Mouse (Mus musculus): ENCODE measurements around the gene Nos1ap.

Nos1ap gene

DNA sequence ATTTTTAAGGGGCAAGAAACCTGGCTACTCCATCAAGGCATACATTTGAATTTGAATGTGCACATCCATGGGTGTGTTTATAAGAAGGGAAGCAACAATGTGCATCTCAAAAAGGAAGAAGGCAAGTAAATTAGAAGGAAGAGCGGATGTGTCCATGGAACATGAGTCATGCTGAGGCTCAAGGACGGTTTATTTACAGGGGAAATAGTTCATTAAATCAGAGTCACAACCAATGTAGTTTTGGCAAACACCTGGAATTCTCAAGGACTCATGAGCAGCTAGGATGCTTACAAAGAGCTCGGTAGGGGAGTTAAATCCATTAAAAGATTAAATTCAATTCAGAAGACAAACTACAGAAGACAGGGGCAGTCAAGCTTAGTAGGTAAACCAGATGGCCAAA is 169.7 kb downstream of the Nos1ap start:
- no peak for DNase-seq (ENCODE audit: low spot score in 2 of 2)

DNA sequence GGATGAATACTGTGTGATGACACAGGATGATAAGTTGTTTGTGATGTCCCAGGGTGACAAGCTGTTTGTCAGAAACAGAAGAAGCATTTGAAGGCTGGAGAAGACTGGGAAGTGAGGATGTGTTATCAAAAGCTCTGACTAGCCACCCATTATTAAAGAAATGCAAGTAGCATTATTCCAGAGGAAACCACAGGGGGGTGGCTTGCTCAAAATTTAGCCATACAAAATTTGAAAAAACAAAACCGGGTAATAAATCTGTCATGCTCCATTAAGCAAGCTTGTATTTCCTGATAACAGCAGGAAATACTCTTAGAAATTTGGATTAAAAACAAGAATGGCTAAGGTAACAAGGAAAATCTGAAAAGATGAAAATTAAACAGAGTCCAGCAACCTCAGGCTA is 171.5 kb downstream of the Nos1ap start:
- no peak for DNase-seq (ENCODE audit: low spot score in 2 of 2)

DNA sequence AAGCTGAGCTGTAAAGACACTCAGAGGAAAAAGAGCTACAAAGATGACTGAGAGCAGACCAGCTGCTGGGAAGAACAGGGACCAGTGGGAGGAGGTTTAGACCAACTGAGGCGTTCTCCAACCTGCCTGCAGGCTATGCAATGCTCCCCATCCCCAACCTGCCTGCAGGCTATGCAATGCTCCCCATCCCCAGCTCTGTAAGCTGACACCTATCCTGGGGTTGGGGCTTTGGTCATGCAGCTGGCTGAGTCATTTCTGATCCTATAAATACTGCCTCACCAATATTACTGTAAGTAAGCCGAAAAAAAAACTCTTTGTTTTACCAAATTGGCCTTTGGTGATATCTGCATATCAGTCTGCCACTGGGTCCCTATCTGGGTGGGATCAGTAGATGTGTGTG is 172.7 kb downstream of the Nos1ap start:
- no peak for DNase-seq (ENCODE audit: low spot score in 2 of 2)

DNA sequence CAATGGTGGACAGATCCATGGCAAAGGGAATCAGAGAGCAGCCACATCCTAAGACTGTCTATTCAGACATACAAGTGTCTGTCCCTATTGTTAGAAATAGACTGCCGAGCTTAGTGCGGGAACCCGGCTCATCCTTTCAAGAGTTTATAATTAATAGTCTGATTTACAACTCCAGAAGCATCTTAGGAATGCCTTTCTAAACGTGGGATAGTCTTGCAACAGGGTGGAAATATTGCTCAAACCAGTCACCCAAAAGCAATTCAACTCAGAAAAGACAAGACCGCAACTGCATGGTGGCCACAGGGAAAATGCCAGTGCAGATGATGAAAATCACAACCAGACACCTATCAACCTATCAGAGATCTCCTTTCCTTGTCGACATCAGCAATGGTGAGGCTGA is 173.5 kb downstream of the Nos1ap start:
- no peak for DNase-seq (ENCODE audit: low spot score in 2 of 2)

DNA sequence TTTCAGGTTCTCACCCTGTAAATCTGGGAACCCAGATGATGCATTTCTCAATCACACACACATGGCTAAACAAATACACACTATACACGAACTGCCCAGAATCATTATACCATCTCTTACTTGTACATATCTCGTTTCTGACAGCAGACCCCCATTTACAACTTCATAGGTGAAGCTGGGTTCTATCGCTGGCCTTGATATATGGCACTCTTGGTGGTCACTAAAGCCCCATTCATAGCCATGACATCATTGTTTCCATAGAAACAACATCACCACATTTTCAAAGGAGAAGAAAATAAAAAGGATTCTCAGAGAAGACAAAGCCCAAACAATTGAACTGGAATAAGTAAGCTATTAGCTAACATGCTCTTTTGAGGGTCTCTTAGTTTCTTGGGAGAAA is 174.3 kb downstream of the Nos1ap start:
- DNase-seq (ENCODE audit: low spot score in 2 of 2) = no peak

DNA sequence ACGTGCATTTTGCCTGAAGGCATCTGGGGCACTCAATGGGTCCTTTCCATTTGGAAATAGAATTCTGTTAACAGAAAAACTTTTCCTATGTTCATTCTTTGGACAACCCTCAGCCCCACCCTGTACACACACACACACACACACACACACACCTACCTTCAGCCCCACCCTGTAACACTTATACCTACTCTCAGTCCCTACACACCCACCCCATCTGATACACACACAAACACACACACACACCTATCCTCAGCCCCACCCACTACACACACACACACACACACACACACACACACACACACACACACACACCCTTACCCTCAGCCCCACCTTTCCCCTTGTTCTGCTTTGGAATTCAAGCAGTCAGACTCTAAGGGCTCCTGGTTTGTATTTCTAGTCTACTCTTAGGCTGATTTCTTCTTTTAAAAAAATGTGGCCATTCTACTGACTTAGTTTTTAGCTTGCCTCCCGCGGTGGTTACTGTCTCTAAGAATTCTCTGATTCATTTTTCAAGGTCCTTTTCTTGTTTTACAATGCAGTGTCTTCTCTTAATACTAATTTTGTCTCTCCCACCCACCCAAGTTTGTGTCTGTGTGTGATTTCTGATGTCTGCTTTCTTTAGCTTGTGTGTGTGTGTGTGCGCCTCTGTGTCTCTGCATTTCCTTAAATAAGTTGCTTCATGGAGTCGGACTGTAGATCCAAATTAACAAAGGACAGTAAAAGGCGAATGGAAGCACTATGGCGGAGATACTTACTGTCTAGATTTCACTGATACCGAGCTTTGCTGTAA is 179.1 kb downstream of the Nos1ap start:
- DNase-seq (ENCODE audit: low spot score in 2 of 2) = no peak

DNA sequence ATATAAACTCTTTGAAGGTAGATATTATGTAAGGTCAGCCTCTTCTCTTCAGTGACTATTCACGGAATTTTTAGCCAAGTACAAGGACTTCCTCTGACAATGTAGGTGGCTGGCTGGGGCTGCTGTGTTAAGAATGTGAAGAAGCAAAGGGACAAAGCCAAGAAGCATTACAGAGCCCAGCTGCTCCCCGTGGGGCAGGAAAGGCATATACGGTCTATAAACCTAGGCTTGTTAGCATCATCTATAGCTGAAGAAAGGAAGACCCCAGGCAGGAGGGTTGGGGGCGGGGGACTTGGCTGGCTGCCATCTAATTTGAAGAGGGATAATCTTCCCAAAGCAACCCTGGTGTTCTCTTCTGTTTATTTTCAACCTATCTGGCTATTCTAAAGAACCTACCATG is 180.6 kb downstream of the Nos1ap start:
- peak in 1 of 2 experiments; percentile 56 for DNase-seq (ENCODE audit: low spot score in 2 of 2)

DNA sequence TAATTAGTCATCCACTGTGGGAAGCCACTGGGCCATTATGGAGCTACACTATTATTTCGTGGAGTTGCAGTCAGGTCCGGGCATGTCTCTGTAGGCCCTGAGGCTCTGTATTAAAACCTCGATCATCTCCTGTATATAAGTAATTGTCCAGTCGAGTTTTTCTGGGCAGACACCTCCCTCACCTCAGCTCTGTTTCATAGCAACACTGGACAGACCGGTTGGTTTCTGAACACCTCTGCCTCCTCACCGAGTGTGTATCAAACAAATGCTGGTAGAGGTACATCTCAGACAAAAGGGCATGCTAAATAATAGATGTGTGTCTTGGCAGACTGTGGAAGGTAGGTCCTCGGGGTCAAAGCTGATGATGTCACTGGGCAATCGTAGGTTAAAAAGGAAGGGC is 182.7 kb downstream of the Nos1ap start:
- DNase-seq (ENCODE audit: low spot score in 2 of 2) = no peak

DNA sequence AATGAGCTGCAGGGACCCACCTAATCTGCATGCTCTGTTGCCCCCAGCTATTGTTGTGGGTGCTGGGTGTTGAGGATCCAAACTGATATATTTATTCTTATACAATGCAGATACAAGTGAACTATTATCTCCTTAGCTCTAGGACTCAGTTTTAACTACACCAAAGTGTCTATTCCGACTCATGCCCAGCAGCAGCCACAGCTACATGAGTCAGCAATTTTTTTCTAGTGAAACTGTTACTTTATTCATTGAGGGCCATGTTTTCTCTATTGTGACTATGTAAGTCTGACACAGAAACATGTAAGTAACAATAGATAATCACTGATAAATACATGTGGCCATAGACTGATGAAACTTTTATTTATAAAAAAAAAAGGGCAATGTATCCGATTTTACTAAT is 184.5 kb downstream of the Nos1ap start:
- no peak for DNase-seq (ENCODE audit: low spot score in 2 of 2)

DNA sequence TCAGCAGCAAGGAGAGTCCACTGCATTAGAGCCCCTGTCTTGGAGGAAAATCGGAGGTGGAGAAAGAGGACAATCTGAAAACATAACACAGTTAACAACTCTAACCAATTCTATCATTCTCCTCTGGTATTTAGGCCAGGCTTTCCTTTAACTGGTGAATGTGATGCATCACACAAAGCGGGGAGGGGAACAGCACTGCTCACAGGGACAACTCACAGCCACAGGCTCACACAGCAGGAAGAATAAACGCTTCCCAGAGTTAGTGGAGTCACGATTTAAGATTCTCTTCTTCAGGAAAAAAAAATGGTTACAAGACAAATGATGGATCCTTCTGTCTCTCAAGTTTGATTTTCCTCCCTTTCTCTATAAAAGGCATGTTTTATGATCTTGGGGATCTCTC is 187.0 kb downstream of the Nos1ap start:
- DNase-seq (ENCODE audit: low spot score in 2 of 2) = peak in 1 of 2 experiments; percentile 53

DNA sequence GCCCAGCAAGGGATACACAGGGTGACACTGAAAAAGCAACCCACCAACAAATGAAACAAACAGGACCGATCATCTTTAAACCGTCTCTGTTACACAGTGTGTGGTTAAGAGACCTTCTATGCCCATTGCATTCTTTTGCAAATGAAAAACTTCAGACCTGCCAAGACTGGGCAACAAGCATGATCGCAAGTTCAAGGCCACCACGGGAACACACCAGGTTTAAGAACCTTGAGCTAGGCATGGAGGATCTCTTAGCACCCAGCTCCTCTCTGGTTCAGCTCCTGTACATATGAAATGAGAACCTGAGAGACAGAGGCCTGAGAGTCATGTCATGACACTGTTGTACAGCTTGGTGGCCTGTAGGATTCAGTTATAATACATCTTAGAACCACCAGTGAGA is 190.8 kb downstream of the Nos1ap start:
- no peak for DNase-seq (ENCODE audit: low spot score in 2 of 2)

DNA sequence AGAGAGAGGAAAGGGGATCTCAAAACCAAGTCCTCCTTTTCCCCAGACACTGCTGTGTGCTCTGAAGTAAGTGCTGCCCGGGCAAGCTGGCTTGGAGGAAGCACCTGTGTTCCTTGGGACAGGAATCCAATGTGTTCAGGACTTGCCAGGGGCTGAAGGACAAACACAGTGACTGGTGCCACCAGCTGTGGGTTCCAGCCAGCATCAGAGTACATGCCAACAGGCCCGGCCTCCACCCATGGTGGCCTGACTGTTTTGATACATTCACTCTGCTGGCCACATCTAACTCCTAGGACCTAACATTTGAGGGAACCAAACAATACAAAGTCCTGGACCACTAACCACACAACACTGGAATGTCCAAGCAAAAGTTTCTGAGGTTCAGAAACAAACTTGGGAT is 194.6 kb downstream of the Nos1ap start:
- no peak for DNase-seq (ENCODE audit: low spot score in 2 of 2)

DNA sequence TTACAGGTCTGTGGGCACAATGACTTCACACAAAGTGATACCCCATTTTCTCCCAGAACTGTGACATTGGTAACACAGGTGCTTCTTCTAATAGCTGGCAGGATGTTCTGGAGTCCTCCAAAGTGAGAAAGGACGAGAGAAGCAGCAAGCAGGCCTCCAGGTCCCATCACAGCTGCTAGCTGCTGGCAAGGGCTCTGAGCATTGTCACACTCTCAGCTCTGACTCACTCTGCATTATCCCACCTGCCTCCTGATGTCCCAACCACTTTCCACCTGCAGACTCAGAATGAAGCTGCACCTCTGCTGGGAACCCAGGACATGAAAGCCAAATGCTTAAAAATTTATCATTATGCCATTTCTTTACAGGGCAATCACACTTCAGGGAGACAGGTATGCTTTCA is 195.0 kb downstream of the Nos1ap start:
- no peak for DNase-seq (ENCODE audit: low spot score in 2 of 2)

DNA sequence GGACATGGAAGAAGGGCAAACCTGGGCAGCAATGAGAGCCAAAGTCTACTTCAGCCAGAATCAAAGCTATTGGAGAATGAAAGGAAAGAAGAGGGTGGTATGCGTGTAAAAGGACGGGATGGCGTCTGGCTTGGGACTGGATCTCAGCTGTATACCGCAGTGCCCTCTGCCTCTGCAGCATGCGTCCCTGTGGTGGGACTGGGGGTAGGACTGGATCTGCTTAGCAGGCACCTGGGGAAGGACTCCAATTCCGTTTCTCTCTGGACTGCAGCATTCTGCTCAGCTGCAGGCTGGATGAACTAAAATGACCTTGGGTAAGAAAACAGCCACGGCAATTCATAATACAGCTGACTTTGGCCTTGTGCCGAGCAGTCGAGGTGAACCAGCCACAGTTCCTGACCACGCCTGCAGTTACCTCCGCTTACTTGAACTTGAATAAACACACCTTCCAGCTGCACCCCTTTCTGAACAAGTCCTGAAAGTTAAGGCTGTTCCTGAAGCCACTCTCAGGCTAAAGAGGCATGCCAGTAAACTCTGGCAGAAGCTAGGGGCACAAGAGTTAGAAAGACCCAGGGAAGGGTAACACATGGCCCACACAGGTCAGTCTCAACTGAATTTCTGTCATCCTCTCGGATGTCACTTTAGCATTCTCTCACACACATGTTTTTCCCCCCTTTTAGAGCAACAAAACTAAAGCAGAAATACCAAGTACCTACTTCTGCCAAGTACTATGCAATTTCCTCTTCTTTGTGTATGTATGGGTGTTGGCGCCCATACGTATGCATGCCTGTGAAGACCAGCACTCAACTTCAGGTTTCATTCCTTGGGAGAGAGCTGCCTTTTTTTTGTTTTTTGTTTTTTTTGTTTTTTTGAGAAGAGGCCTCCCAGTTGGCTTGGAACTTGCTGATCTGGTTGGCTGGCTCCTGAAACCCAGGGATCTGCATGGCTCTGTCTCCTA is 196.6 kb downstream of the Nos1ap start:
- no peak for DNase-seq (ENCODE audit: low spot score in 2 of 2)

DNA sequence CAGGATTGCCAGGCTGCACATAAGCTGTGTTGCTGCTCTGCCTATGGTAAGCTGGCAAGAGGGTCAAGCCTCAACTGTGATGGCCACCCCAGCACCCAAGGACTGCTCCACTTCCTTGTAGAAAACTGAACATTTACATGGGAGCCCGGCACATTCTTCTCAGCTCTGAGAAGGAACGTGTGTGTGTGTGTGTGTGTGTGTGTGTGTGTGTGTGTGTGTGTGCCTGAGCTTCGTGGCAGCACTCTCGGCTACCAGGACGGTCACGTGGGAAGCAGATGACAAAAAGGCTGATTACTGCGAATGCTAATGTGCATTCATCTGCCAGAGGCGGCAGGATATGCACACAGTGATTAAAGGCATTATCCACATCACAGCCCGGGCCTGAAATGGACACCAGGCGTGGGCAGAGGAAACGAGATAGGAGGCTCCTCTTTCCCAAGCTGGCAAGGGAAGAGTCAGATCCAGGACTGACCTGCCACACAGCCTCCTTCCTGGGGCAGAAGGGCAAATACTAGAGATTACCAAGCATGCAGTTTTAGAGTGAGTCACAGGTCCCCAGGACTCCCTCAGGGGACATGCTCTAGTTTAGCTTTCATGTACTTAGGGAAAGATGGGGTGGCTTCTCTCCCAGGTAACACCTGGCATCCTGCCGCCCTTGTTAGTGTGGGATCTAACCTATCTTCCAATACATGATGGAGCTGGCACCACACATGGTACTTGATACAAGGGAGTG is 202.3 kb downstream of the Nos1ap start:
- peak; percentile 52 to 67 for DNase-seq (ENCODE audit: low spot score in 2 of 2)

DNA sequence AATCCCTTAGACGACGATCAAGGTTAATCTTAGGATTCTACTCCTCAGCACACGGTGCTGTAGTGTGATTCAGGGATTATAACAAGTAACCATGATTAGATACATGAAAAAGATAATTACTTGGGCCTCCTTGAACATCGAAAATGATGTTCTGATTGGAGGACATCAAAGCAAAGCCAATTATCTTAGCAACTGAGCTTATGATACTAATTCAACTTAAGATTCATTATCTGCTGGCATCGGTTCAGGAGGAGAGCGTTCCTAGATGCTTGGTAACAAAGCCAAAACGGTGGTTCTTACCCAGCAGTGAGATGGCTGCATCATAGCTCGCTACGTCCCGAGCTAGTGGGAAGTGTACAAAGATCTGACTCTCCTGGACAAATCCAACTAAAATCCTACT is 204.2 kb downstream of the Nos1ap start:
- no peak for DNase-seq (ENCODE audit: low spot score in 2 of 2)

DNA sequence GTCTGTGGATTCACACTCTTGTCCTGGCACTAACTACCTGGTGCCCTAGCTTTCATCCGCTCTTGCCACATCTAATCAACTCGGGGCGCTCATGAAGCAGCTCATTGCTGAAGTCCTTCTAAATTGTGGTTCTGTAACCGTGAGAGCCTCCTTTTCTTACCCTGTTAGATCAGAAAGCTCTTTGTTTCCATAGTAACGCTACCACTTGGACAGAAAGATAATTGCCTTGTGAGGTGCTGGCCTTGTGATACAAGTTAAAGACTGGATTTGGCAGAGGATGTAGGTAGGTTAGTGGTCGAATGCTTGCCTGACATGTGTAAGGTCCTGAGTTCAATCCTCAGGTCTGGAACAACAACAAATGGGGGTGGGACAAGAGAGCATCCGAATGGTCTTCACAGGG is 206.1 kb downstream of the Nos1ap start:
- no peak for DNase-seq (ENCODE audit: low spot score in 2 of 2)

DNA sequence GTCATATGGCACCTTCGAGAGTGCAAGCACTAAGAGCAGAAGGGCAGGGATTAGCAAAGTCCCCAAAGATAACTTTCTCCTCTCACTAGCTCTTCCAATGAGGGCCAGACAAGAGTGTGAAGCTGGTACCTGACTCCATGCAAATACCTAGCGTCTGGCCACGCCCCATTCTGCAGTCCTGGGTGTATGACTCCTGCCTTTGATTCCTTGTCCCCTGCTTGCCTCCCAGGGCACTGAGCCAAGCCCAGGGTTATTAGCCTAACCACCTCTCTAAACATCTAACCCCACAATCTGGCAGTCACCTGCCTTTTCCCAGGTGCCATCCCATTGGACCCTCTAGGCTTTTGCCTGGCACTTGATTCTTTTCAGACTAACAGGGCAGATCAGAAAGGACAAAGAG is 208.2 kb downstream of the Nos1ap start:
- no peak for DNase-seq (ENCODE audit: low spot score in 2 of 2)

DNA sequence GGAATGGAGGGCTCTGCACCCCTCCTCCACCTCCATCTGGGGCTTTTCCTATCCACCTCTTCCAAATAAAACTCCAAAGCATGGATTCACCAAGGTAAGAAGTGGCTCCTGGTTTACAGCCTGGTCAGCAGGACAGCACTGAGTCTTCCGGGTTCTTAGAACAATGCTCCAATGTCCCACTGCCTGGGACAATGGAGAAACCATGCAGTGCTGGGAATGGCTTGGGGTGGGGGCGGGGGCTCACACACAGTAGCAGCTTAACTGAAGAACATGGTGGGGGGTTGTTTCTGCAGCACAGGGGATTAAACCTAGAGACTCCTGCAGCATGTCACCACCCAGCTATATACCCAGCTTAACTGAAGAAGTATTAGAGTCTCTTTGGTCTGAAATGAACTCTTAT is 209.2 kb downstream of the Nos1ap start:
- no peak for DNase-seq (ENCODE audit: low spot score in 2 of 2)

DNA sequence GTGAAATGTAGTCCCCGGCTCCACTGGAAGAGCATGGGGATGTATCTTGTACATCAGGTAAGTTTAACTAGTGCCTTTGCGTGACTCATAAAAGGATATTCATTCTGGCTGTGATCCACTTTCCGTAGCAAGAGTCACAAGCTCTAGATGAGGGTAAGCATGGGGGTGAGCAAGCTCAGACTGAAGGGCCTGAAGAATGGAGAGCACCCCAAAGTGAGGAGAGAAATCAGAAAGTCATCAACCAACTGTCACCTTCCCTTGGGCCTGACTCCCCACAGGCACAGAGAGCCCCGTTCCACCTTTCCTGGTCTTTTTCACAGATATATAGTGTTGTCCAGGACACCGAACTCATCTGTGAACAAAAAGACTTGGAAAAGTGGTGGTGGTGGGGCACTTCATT is 213.9 kb downstream of the Nos1ap start:
- no peak for DNase-seq (ENCODE audit: low spot score in 2 of 2)

DNA sequence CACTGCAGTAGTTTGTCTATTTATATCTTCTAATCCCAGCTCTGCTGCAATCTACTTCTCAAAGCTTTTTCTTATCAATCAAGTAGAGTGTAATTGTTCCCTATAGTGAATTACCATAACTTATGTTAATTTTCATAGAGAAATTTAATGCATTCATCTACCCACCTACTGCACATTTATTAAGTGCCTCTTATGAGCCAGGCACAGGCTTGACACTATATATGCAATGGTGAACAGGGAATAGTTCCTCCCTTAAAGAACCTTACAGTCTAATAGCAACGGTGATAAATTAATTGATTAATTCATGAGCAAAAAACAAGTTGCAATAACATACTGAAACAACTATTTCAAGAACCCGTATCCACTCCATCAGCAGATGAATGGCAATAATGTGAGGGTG is 215.9 kb downstream of the Nos1ap start:
- no peak for DNase-seq (ENCODE audit: low spot score in 2 of 2)

DNA sequence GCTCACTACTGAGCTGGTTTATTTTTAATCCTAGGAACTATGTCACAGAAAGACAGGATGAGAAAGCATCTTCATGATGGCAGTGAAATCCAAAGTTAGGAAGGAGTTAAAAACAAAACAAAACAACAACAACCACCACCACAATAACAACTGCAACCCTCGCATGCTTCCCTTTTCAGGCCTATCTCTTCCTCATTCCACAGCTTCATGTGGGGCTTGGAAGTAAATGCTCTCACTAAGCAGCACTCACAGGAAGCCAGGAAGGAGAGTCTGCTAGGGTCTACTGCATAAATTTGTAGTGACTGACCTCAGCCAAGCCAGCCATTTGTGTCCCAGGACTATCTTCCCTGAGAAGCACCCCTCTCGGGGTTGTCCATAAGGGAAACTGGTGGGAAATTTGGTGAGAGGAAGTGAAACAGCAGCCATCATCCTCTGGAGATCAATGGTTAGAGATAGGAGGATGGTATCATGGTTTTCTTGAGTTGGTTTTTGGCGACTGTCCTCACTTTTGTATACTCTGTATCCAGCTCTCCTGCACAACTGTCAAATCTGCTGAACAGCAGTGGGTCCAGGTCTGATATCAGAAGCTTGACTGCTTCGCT is 218.4 kb downstream of the Nos1ap start:
- no peak for DNase-seq (ENCODE audit: low spot score in 2 of 2)
